Mouse (Mus musculus) thymus, postnatal 36 days (tissue): Measurements from ENCODE around the gene Depdc1b.
A peak's percentile ranks its signal among the peaks of the same experiment; 100 is the strongest.

ENCODE experiments used
- DNase-seq, 2 experiments: peaks; one replicate each; pipeline ENCODE4 v3.0.0; 2022; ENCODE audit warnings: mixed read lengths in 2 of 2

The Depdc1b gene

DNA sequence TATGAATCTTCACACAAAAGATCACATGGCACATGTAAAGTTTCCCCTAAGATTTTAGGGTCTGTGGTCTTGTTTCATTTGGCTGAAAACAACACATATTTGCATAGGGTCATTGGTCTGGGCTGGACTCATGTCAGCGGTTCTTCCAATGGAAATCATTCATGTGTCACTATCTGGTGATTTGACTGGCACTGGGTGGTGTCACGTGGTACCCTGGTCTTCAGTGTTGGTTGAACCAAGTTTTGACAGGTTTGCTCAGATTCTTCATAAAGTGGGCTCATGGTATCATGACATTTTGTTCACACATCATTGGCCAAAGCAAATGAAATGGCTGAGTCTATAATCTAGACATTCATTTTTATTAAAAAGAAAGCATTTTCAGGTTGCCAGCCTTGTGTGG lies 1.3 kb downstream of the Depdc1b start:
- DNase-seq, result no peak

DNA sequence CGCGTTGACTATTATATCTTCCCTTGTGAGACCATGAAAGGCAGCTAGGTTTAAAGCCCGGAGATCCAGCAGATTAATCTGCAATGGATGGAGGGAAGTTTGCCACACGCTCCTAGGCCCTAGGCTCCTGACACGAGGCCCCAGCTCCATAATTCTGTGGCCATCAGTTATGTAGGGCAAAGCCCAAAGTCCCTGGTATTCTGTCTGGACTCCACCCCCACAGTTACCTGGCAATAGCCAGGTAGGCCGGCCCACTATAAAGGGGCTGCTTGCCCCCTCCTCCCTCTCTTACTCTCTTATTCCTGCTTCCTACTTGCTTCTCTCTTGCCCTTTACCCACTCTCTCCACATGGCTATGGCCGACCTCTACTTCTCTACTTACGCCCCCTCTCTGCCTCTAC lies 2.9 kb downstream of the Depdc1b start:
- no peak for DNase-seq

- no peak for DNase-seq
These were observed 4.1 kb downstream of the Depdc1b start for GRCm38 (mm10) chr13:108320216-108320615.

- no peak for DNase-seq
These were observed 6.3 kb downstream of the Depdc1b start for GRCm38 (mm10) chr13:108322466-108322865.

- no peak for DNase-seq
These were observed 7.2 kb downstream of the Depdc1b start for GRCm38 (mm10) chr13:108323317-108323716.

DNA sequence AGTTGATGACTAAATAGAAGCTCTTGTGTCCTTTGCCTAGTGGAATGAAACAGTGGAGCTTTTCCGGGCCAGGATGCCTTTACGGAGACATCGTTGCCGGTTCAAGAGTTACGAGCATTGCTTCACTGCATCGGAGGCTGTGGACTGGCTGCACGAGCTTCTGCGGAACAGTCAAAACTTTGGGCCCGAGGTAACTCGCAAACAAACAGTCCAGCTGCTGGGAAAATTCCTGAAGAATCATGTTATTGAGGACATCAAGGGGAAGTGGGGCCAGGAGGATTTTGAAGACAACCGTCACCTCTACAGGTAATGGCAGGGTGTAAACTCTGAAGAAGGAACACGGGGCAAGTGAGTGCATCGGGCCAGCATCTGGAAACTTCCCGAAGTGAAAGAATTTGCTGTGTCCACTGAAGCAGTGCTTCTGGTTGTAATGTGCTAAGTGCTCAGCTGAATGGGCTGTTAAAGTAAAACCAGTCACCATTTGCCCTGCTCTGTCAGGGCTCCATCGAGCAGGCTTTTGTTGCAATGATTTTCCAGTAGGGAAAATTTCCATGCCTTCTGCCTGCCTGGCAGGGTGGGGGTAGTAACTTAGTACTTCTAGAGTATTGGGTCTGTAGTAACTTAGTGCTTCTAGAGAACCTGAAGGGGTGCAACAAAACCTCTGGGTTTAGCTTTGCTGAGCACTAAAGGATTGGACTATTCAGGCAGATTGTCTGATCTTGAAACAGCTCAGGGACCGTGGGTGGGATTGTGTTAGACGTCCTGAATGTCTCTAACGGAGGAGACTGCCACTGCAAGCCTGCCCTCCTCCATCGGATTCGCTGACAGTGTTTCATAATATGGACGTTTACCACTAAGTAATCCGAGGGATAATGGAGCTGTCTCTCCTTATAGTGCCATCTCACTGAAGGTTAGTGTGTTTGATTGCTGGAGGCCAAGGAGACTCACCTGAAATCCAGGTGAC lies 8.0 kb downstream of the Depdc1b start:
- DNase-seq, result no peak

DNA sequence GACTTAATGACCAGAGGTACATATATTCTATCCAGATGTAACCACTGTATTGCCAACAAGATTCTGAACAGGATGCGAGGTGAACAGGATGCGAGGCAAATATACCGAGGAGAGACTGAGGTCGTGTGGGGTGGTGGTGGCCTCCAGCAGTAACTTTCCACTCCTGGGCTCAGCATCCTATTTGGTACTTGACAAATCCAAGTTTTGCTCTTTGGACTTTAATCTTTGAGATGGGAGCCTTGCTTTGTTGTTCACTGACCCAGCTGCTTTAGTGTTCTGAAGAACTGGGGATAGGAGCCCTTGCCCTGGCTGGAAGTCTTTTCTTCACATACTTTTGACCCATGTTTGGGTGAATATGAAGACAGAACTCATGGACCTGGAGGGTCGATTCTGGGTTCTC lies 9.7 kb downstream of the Depdc1b start:
- DNase-seq, result no peak

GRCm38 (mm10) chr13:108326351-108326750 lies 10.2 kb downstream of the Depdc1b start:
- DNase-seq, result no peak

DNA sequence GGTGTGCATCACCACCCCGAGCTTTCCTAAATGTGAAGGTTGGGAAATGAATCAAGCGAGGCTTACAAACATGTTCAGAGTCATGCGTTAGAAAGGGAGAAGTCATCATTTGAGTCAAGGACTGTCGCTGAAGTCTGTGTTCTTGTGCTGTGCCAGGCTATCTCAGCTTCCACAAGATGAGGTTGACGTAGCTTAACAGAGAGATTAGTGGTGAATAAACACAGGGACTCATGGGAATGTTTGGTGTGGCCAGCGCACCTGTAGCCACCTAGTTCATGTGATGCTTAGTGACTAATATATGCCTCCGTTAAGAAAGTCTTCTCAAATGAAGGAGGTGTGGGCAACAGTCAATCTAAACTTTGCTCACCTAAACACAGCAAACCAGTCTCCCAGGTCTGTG lies 10.9 kb downstream of the Depdc1b start:
- no peak for DNase-seq

DNA sequence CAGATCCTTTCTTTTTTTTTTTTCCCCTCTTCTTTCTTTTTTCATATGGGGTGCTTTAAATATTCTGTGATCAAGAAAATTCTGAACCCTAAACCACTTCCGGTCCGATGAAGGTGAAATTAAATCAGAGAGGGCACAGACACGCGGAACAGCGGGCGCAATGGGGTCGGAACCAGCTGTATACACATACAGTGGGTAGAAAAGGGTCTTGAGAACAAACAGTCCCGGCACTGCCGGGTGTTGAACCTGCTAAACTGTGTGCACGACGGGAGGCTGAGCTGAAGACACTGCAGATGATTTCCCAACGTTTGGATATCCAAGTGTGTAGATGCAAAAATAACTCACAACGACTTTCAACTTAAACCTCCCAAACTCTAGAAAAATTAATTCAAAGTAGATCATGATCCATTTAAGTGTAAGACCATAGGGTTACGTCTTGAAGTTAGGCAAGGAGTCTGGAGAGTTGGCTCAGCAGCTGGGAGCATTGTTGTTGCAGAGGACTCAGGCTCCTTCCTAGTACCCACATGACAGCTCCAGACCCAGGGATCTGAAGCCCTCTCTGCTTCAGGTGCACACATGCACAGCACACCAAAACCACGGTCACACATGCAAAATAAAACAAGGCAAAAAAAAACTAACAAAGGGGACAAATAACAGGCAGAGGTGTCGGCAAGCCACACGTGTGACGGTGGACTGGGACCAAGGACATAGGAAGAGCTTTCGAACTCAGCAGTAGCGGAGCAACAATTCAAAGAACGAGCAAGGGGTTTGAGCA lies 12.5 kb downstream of the Depdc1b start:
- DNase-seq, result no peak

GRCm38 (mm10) chr13:108329693-108330092 lies 13.6 kb downstream of the Depdc1b start:
- no peak for DNase-seq

DNA sequence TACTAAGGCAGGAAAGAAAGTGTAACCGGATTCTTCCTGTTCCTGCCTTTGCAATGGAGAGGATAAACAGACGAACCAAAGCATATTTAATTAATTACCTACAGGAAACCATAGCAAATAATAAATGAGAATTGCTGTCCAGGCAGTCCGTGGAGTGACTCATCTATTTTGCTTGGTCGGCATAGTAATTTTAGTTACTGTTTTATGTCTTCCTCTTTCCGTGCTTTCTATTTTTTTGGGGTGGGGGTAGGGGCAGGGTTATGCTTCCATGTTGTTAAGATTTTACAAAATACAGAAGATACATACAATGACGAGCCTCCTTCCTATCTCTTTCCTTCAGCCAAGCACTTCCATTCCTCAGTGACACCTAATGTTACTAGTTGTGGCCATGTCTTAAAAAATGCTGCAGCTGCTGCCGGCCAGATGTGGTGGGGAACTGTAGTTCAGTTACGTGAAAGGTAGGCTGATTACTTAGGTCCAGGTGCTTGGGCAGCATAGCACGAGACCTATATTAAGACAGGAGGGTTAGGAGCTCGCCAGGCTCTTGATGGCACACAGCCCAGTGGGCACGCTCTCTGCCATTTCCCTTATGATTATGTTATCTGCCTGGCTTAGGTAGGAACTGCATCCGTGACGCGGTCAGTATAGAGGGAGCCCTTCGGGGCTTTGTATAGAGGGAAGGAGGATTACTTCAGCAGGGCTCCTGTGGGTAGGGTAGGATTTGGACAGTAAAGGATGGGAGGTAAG lies 19.3 kb downstream of the Depdc1b start:
- DNase-seq, result no peak

DNA sequence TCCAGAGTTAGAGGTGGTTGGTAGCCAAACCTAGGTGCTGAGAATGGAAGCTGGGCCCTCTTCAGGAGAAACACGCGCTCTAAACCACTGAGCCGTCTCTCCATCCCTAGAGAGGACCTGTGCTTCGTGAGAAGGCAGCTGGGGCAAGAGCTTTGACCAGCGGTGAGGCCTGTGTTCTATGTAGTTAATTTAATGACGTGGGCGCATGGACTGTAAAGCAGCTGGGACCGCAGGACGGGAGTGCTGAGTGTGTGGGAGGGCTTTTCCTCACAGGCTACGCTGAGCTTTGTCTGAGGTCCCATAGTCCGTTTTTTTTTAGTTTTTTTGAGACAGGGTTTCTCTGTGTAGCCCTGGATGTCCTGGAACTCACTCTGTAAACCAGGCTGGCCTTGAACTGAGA lies 20.1 kb downstream of the Depdc1b start:
- DNase-seq, result no peak

- no peak for DNase-seq
These were observed 21.2 kb downstream of the Depdc1b start for GRCm38 (mm10) chr13:108337340-108337739.

DNA sequence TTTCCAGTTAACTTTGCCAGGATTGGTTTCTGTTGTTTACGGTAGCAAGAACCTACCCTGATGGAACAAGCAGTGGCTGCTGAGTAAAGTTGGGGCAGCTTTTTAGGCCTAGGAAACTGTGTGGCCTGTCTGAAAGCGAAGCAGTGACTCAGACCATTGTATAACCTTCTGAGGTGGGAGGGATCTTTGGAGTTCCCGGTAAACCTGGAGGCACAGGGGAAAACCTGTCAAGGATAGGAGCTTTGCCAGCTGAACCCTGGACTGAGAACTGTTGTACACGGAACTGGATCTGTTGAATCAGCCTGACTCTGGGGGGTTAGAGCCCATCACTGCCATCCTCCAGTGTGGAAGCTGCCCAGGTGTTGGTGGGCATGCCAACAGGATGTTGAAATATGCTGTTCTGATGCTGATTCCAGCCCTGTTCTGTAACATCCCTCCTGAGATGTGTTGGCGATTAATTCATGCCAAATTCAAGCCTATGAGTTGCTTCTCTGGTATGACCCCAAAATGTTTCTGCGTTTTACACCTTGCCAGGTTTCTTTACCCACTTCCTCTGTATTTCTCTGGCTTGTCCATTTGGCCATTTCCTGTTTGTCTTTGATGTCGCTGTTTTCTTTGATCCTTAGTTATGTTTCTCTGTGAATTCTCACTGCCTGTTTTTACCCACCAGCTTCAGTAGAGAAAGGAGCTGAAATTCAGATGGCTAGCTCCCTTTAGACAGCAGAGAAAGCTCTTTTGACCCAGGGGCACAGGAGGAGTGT lies 22.1 kb downstream of the Depdc1b start:
- no peak for DNase-seq

- no peak for DNase-seq
These were observed 23.9 kb downstream of the Depdc1b start for GRCm38 (mm10) chr13:108339907-108340596.

- peak; percentile 13 to 24 for DNase-seq
These were observed 25.5 kb downstream of the Depdc1b start for GRCm38 (mm10) chr13:108341585-108341984.

DNA sequence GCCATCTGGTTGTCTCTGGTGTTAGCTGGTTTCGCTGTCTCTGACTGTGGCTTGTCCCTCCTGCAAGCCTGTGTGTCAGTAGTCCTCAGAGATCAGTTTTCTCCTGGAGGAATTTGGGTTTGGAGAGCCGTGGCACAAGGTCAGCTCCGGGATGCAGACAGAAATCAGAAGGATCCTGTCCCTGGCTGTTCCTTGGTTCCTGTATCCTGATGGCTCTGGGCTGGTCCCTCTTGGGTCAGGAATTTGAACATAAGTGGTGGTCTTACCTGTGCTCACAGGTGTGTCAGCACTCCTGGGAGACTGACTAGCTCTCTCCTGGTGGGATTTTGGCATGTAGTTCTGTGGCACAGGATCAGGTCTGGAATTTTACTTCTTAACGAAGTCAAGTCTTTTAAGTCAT lies 29.6 kb downstream of the Depdc1b start:
- DNase-seq, result no peak

- DNase-seq, result peak in 1 of 2 experiments; percentile 17
These were observed 30.9 kb downstream of the Depdc1b start for GRCm38 (mm10) chr13:108347016-108347415.

DNA sequence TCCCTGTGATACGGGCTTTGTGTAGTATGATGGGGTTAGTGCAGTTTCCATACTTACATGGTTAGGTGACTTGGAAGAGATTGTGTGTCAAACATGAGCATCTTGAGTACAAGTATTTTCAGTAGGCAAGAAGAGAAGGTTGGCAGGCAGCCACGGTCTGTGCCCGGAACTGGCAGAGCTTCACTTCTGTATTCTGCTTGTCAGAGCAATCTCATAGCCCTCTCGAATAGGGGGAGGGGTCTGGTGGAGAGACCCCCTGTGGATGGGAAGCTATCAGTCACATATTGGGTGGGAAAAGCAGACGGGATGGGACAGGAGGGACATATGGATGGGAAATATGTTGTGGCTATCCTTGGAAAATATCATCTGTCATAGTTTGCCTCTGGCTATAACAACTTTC lies 33.5 kb downstream of the Depdc1b start:
- DNase-seq, result no peak

- no peak for DNase-seq
These were observed 37.6 kb downstream of the Depdc1b start for GRCm38 (mm10) chr13:108353781-108354180.
